Mouse (Mus musculus): ENCODE data around the gene Arhgap24.
"Not testable (repeated sequence)": the region's sequence is repeated elsewhere in the genome, so short reads cannot be mapped to it uniquely, and the experiment has no call there.

- peak in 1 of 2 experiments; percentile 50; a peak in 2 of 4 replicates for TF ChIP-seq CTCF (conservative IDR thresholded peaks at IDR 0.05 in 1 of 2, IDR thresholded peaks at IDR 0.05 in 1 of 2; ENCODE audit: low read depth in 2 of 2, low read length in 2 of 2)
- TF ChIP-seq NELFE (IDR thresholded peaks at IDR 0.05; ENCODE audit: low read depth, low read length); CHD1 (IDR thresholded peaks at IDR 0.05; ENCODE audit: low read depth, low read length); EP300 (IDR thresholded peaks at IDR 0.05; ENCODE audit: low read length); USF1 (IDR thresholded peaks at IDR 0.05; ENCODE audit: low read depth, low read length); UBTF (IDR thresholded peaks at IDR 0.05; ENCODE audit: low read depth, low read length); ZKSCAN1 (IDR thresholded peaks at IDR 0.05; ENCODE audit: borderline replicate concordance, low read depth, low read length); MAZ (IDR thresholded peaks at IDR 0.05; ENCODE audit: low read depth, low read length); POLR2AphosphoS2 (IDR thresholded peaks at IDR 0.05; ENCODE audit: low read depth, low read length): not testable (repeated sequence)
Observed at GRCm38 (mm10) chr5:102943864-102944630, 462.9 kb downstream of the Arhgap24 start.
